Mouse (Mus musculus): Measurements from ENCODE around the gene Asgr2.
"Not testable (repeated sequence)": the region's sequence is repeated elsewhere in the genome, so short reads cannot be mapped to it uniquely, and the experiment has no call there.

Gene Asgr2

DNA sequence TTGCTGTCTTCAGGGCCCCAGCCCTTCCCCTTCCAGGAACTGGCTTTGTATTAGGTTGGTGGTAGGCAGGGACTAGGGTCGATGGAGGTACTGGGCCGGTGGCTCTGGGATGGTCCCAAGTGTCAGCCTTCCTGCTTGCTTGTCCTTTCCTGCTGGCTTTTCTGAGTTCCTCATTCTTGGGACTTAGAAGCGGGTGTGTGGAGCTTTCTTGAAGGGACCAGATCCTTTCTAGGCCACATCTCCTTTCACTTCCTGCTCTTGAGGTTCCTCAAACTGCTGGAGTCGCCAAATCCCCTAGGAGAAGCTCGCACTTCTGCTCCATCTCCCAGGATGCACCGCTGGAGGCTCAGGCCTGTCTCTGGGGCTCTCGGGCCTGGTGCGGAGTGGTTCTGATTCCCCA lies 7.9 kb upstream of the Asgr2 start:
- DNase-seq (ENCODE audit: low read depth, low spot score): no peak

DNA sequence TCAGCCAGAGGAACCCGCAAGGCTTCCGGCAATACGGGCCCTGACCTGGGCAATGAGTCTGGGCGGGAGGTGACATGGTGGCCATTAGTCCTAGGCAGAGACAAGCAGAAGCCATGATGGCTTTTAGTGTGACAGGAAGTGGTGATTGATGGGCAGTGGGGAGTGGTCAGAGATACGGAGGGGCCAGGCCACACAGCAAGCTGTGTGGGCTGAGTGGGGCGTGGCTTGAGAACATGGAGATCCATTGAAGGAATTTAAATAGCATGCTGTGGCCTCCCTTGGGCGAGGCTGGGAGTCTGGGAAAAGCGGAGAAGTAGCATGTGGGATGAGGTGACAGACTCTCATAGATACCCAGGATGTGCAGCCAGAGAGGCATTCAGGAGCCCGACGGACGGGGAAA lies 5.0 kb downstream of the Asgr2 start:
- DNase-seq (ENCODE audit: low read depth, low spot score): no peak

DNA sequence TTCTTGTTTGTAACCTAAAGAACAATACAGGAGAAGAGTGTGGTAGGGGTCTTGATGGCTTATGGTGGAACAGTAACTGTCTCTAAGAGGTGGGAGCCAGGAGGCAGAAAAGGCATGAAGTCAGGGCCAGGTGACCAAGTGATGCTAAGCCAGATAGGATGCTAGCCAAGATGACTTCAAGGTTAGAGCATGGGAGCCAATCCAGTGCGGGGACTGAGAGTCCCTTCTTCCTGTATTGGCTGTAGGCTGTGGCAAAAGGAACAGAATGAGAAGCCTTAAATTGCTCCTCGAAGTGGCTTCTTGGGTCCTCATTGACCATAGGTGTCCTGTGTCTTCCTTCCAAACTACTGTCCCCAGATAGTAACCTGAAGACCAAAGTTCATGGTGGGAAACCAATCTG lies 6.7 kb downstream of the Asgr2 start:
- DNase-seq (ENCODE audit: low read depth, low spot score): no peak

DNA sequence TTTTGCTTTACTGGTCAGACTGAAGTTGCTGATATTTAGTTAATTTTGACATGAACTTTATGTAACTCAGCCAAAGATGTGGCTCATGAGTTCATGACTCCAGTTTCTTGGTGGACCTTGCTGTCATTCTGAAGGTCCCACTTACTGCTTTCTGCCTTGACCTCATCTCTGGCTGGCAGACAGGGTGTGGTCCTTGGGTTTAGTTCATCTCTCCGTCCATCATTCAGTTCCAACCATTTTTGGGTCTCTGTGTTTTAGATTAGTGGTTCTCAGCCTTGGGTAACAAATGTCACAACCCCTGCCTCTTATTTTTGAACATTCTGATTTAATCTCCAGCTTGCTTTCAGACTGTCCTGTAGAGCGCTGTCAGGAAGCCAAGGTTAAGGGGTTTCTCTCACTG lies 7.4 kb downstream of the Asgr2 start:
- no peak for DNase-seq (ENCODE audit: low read depth, low spot score)

DNA sequence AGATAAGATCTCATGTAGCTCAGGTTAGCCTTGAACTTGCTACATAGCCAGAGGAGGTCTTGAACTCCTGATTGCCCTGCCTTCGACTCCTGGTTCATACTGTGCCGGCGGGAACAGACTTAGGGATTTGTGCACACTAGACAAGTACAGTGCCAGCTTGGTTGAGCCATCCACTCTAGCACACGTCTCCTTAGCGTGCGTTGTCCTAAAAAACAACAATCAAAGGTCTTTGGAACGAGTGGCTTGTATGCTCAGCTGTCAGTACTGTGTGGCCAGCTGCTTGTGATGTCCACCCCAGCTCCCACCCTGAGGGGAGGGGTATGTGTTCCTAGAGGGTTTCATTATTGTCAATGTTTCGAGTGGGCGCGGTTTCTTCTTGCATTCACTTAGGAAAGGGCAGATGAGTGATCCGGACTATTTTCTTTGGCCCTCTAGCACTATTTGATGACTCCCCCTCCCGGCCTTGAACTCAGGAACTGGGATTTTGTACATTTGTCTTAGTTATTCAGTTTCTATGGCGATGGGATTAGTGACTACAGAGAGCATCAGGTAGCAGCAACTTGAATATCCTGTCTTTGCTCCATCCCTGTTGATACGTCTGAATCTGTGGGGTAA lies 11.4 kb downstream of the Asgr2 start:
- DNase-seq (ENCODE audit: low read depth, low spot score): no peak

DNA sequence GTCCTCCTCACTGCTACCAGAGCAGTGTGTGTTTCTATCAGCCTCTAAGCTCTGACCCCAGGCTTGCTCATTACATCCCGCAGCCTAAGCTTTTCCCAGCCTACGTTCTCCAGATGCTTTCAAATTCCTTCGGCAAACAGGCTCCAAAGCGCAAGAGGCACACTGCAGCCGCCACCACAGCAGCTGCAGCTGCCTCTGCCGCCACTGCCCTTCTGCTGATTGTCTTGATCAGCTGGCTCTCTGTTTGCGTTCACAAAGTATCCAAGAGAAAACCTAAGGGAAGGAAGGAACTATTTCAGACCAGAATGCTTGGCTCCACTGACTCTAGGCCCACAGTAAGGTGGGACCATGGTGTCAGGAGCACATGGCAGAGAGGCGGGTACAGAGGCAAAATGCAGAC lies 14.6 kb downstream of the Asgr2 start:
- DNase-seq (ENCODE audit: low read depth, low spot score): no peak

DNA sequence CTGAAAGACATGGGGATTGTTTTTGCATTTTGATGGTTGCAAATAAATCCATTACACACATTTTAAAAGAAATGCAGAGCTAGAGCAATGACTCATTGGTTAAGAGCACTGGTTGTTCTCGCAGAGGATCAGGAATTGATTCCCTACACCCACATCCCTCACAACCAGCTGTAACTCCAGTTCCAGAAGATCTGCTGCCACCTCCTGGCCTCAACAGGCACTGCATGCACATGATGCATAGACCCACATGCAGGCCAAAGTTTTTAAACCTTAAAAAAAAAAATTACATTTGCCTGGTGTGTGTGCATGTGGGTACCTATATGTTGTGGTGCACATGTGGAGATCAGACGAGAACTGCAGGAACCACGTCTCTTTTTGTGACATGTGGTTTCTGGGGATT lies 17.7 kb downstream of the Asgr2 start:
- DNase-seq (ENCODE audit: low read depth, low spot score): peak; percentile 47

DNA sequence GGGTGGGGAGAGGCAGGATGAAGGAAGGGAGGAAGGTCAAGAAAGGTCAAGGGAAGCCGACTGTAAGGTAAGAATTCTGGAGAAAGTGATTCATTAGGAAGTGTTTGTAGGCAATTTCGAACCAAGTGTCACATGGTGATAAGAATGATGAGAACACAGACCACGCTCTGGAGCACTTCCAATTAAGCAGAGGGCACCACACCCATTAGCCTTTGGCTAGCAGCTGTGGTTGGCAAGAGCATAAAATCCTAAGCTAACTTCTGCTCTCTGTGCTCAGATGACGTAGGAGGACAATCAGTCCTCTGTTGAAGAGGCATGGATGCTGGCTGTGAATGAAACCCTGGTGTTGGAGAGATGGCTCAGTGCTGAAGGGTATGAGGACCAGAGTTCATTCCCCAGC lies 22.1 kb downstream of the Asgr2 start:
- DNase-seq (ENCODE audit: low read depth, low spot score): peak; percentile 52

DNA sequence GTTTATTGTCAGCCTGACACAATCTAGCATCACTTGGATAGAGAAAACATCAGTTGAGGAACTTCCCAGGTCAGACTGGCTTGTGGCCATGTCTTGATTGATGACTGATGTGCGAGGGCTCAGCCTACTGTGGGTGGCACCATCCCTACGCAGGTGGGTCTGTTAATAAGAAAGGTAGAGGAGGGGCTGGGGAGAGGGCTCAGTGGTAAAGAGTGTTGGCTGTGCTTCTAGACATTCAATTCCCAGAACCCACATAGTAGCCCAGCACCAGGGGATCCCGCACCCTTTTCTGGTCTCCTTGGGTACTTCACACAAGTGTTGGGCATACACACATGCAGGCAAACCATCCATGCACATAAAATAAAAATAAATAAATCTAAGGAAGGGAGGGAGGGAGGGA lies 23.5 kb downstream of the Asgr2 start:
- no peak for DNase-seq (ENCODE audit: low read depth, low spot score)

DNA sequence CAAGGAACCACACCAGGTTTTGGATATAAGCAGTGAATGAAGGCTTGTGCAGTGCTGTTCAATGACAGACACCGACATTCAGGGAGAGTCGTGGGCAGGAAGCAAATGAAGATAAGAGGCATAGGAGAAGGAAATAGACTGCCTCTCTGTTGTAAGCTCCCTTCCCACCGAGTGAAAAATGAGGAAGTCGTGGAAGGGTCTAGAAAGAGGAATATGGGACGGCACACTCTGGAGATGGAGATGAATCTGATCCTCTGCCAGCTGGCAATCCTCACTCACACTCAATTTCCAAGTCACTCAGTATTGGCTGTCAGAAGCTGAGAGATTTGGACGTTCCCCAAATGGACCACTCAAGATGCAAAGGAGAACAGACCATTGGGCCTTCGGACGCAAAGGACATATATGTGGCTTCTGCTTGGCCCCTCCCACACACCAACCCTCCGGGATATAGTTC lies 37.5 kb downstream of the Asgr2 start, which contains the start of gene Mgl2:
Mgl2 (plus strand) TSS at position 404 of the 454 bp plus-strand sequence.
- DNase-seq (ENCODE audit: low read depth, low spot score): no peak

DNA sequence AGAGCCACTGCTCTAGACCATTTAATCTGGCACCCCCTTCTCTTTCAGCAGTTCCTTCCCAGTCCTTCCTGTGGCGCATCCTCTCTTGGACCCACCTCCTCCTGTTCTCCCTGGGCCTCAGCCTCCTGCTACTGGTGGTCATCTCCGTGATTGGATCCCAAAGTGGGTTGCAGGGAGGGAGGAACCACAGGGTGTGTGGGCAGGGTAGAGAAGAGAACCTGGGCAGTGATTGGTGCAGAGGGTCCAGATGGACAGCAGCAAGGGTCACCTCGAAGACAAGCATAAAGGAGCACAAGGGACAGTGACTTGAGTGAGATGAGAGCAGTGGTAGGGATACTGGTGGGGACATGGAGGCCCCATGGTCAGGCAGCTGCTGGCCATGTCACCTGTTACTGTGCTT lies 42.6 kb downstream of the Asgr2 start:
- not testable (repeated sequence) for DNase-seq (ENCODE audit: low read depth, low spot score)

DNA sequence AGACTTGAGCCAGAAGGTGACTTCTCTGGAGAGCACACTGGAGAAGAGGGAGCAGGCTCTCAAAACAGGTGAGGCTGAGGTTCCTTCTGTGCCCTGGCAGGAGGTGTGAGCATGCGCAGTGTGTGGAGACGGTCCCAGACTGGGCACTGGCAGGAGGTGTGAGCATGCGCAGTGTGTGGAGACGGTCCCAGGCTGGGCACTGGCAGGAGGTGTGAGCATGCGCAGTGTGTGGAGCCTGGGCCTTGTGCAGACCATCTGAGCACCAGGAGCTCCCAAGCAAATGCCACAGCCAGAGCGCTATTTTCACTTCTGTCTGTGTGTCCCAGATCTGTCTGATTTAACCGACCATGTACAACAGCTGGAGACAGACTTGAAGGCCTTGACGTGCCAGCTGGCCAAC lies 43.5 kb downstream of the Asgr2 start:
- not testable (repeated sequence) for DNase-seq (ENCODE audit: low read depth, low spot score)

DNA sequence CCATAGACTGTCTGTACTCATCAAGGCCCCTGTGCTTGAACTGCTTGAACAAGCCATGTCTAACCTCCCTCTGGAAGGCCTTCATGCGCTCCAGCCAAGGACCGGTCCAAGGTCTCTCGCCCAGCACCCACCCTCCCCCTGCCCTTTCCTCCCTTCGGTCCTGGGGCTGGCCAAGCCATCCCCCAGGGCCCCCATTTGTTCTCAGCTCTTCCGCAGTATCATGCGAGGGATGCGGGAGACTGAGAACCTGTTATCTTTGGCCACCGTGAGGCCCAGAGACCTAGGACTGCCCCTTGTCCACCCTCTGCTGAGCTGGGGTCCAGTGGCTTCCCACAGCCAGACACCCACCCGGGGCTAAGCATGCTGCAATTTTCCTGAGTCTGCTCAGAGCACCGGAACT lies 46.7 kb downstream of the Asgr2 start:
- no peak for DNase-seq (ENCODE audit: low read depth, low spot score)

DNA sequence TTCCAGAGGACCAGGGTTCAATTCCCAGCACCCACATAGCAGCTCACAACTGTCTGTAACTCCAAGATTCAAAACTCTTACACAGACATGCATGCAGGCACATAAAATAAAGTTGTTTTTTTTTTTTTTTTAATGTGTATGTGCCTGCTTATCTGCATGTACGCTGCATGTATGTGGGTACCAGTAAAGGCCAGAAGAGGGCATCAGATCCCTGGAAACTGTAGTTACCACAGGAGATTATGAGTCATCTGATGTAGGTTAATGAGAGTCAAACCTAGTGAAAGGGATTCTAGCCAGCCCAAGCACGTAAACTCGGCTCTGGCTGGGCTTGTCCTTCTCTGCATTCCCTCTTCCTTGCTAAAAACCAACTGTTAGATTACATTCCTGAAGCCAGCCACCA lies 58.6 kb downstream of the Asgr2 start:
- DNase-seq (ENCODE audit: low read depth, low spot score): peak; percentile 75
